Mouse (Mus musculus) liver, embryonic 13.5 days (tissue): ENCODE measurements around the gene Fgb. TPM values are rescaled to one million over a fixed set of nuclear protein-coding genes. Genes with fewer than 3 reads are reported as not detected.

Experiments
- polyA plus RNA-seq: library from polyadenylated mRNA; unstranded; fragments of >200 nt; fragmentation: Nextera tagmentation; extraction: Ambion mirVana; gene quantifications from 2 replicates; pipeline ENCODE4 v1.2.1, GENCODE M21; 2015

Fgb gene
- polyA plus RNA-seq, 1 experiment from 2014 or later: 191 TPM

Other genes with a start within 250 kb of the Fgb start
- 1.2 and 1.9 TPM in 2 replicates for gene Rbm46, start 173.4 kb downstream of the Fgb start, polyA plus RNA-seq
- 0.88 and 1.2 TPM in 2 replicates for gene Lrat, start 145.9 kb downstream of the Fgb start, polyA plus RNA-seq
- gene Fgg, start 42.1 kb downstream of the Fgb start, polyA plus RNA-seq: 255 and 310 TPM in 2 replicates
- 276 and 332 TPM in 2 replicates for gene Fga, start 23.8 kb downstream of the Fgb start, polyA plus RNA-seq
- 60.3 and 63.2 TPM in 2 replicates for gene Plrg1, start 5.7 kb upstream of the Fgb start, polyA plus RNA-seq
- 0.01 TPM in 1 of 2 replicates, not detected in the other for gene Dchs2, start 78.1 kb upstream of the Fgb start, polyA plus RNA-seq